Mouse (Mus musculus) bone marrow macrophage, adult 2 months (primary cell): ENCODE data around the gene Clec16a.

ENCODE experiments used
- CTCF ChIP-seq: IDR thresholded peaks from 2 replicates; pipeline ENCODE4 v1.5.1; 2012; ENCODE audit warnings: low read depth, mild to moderate bottlenecking, low read length, moderate library complexity
- POLR2A ChIP-seq: IDR thresholded peaks from 2 replicates; pipeline ENCODE4 v1.6.1; 2012; ENCODE audit warnings: mild to moderate bottlenecking, low read depth, low read length, borderline replicate concordance

- TF ChIP-seq CTCF (no peak), POLR2A (no peak)
Measured at GRCm38 (mm10) chr16:10785371-10786231, 240.5 kb downstream of the Clec16a start, which contains the start of gene Socs1.
